Mouse (Mus musculus) gastrocnemius, adult 18-20 months (tissue): ENCODE measurements around the gene Cnot10. TPM values are rescaled to one million over a fixed set of nuclear protein-coding genes. Genes with fewer than 3 reads are reported as not detected.

Experiments
- DNase-seq: peaks from one replicate; pipeline ENCODE4 v3.0.0; 2021; ENCODE audit warnings: low spot score
- total RNA-seq, 2 experiments: library from RNA; stranded (reverse); gene quantifications; 2 replicates each; pipeline ENCODE4 v1.2.3; 2021

Cnot10 gene
- total RNA-seq, 2 experiments from 2014 or later, result 15.2 to 15.4 TPM

GRCm38 (mm10) chr9:114584183-114585016, 55.6 kb downstream of the Cnot10 start:
- no peak for DNase-seq

GRCm38 (mm10) chr9:114583812-114584182, 56.2 kb downstream of the Cnot10 start:
- peak; percentile 62 for DNase-seq

GRCm38 (mm10) chr9:114578646-114579045, 61.3 kb downstream of the Cnot10 start:
- no peak for DNase-seq

GRCm38 (mm10) chr9:114576001-114576400, 64.0 kb downstream of the Cnot10 start:
- DNase-seq, result no peak

GRCm38 (mm10) chr9:114573528-114573927, 66.5 kb downstream of the Cnot10 start:
- DNase-seq, result no peak

GRCm38 (mm10) chr9:114568682-114569474, 71.1 kb downstream of the Cnot10 start:
- no peak for DNase-seq

- no peak for DNase-seq
These were observed 75.3 kb downstream of the Cnot10 start for GRCm38 (mm10) chr9:114564667-114565066.

- DNase-seq, result no peak
These were observed 76.0 kb downstream of the Cnot10 start, which contains the start of gene Trim71 for GRCm38 (mm10) chr9:114563761-114564606. Gene Trim71 (minus strand): TSS chr9:114564369.

GRCm38 (mm10) chr9:114562919-114563751, 76.8 kb downstream of the Cnot10 start:
- DNase-seq, result no peak

- no peak for DNase-seq
These were observed 77.7 kb downstream of the Cnot10 start for GRCm38 (mm10) chr9:114562031-114562918.

- no peak for DNase-seq
These were observed 78.4 kb downstream of the Cnot10 start for GRCm38 (mm10) chr9:114561671-114561971.

GRCm38 (mm10) chr9:114560771-114561670, 79.0 kb downstream of the Cnot10 start:
- DNase-seq, result no peak

GRCm38 (mm10) chr9:114560141-114560540, 79.8 kb downstream of the Cnot10 start:
- no peak for DNase-seq

GRCm38 (mm10) chr9:114557086-114557485, 82.9 kb downstream of the Cnot10 start:
- DNase-seq, result no peak

GRCm38 (mm10) chr9:114556276-114556855, 83.6 kb downstream of the Cnot10 start:
- no peak for DNase-seq

GRCm38 (mm10) chr9:114554355-114554979, 85.5 kb downstream of the Cnot10 start:
- no peak for DNase-seq

- DNase-seq, result no peak
These were observed 86.2 kb downstream of the Cnot10 start for GRCm38 (mm10) chr9:114553828-114554227.

GRCm38 (mm10) chr9:114550033-114550432, 90.0 kb downstream of the Cnot10 start:
- no peak for DNase-seq
